Mouse (Mus musculus): ENCODE measurements around the gene Mfsd4a. TPM values are rescaled to one million over a fixed set of nuclear protein-coding genes. Genes with fewer than 3 reads are reported as not detected.

Mfsd4a gene
- polyA plus RNA-seq (2014; fragmentation: Nextera tagmentation; extraction: Ambion mirVana) = 10.7 and 12.6 TPM in 2 replicates

DNA sequence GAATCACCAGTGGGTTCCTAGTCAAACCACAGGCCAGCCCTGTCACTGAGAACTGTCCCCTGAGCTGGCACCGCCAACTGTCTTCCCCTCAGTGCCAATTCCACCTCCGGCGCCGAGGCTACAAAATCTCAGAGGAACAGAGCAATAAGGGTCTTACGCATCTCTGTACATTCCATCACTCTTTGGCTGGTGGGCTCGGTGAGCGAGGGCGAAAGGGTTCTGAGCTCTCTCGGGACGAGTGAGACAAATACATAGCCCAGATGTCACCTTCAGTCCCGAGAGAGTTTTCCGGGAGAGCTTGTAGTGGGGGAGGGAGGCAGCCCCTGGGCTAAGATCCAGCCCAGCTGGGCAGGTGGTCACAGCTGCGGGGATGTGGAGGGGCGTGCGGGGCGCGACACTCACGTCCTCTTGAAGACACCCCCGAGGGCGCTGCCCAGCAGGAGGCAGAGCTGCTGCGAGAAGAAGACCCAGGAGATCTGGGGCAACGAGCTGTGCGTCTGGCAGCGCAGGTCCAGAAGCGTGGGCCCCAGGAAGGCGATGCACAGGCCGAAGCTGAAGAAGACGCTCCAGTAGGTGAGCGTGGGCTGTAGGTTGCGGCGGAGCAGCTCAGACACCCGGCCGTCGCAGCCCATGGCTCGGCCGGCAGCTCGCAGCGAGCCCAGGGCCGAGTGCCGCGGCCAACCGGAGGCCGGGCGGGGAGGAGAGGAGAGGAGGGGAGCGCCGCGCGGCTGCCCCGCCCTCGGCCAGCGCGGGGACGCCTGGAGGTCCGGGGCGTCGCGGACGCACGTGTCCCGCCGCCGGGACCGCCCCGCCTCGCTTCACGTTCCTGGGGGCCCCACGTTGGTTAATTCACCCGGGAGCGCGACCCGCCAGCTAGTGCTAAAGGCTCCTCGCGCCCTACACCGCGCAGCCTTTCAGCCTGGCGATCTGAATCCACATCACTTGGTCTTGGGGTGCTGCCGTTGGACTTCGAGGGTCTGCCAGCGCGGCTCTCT lies at the start of gene Mfsd4a:
Gene Mfsd4a, minus strand, starts transcription at position 802 of the 995 bp plus-strand sequence.
- DNase-seq (ENCODE audit: low spot score) (peak; percentile 68), ATAC-seq (ENCODE audit: insufficient read depth, low FRiP score, low TSS enrichment) (peak; percentile 58; the same call in 1 of the 2 replicates)
- peaks cover 5% of the 10 kb centered on the region; the same call in 1 of the 2 replicates for H3K4me1 ChIP-seq (ENCODE audit: control insufficient read depth, insufficient read depth, low read length)
- peaks cover 27% of the 10 kb centered on the region for H3K27me3 ChIP-seq (ENCODE audit: control insufficient read depth, insufficient read depth, low read length)
- H3K27ac ChIP-seq (ENCODE audit: low read depth, low read length) = no peak within 1 kb of the TSS
- H3K9ac ChIP-seq (ENCODE audit: low read length) = peak within 1 kb of the TSS; percentile 51
- 2% methylated on average over 64 of the region's 80 CpGs for WGBS
- H3K4me3 ChIP-seq (ENCODE audit: low read depth, low read length) = peak within 1 kb of the TSS; percentile 41
- H3K36me3 ChIP-seq (ENCODE audit: control insufficient read depth, insufficient read depth, low read length) = no peaks in the 10 kb centered on the region
- peak within 1 kb of the TSS; percentile 95 for H3K4me2 ChIP-seq (ENCODE audit: low read depth)
- H3K9me3 ChIP-seq (ENCODE audit: control insufficient read depth, low read length) = no peaks in the 10 kb centered on the region

DNA sequence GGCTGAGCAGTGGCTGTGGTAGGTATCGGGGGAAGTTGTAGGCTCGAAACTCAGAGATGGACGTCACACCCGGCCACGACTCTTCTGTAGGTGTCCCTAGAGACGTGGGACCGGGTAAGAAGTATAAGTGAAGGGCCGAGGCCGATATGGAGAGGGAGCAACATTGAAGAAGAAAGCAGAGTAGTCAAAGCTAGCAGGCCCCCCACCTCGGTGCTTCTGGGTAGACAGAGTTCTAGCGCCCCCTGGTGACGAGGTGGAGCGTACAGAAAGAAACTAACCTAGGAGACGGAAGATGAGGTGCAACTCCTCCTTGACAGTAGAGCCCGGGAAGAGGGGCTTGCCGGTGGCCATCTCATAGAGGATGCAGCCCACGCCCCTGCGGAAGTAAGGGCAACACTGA lies 48.7 kb upstream of the Mfsd4a start:
- H3K9me3 ChIP-seq (ENCODE audit: control insufficient read depth, low read length) = no peaks in the 10 kb centered on the region
- no peak overlapping the region for H3K4me2 ChIP-seq (ENCODE audit: low read depth)
- ATAC-seq (ENCODE audit: insufficient read depth, low FRiP score, low TSS enrichment) = no peak
- 30% methylated on average over 18 of the region's 18 CpGs for WGBS
- DNase-seq (ENCODE audit: low spot score) = peak; percentile 73
- no peaks in the 10 kb centered on the region for H3K27me3 ChIP-seq (ENCODE audit: control insufficient read depth, insufficient read depth, low read length)
- no peak overlapping the region for H3K9ac ChIP-seq (ENCODE audit: low read length)
- no peaks in the 10 kb centered on the region for H3K4me1 ChIP-seq (ENCODE audit: control insufficient read depth, insufficient read depth, low read length)
- no peak overlapping the region for H3K4me3 ChIP-seq (ENCODE audit: low read depth, low read length)
- H3K27ac ChIP-seq (ENCODE audit: low read depth, low read length) = no peak overlapping the region
- no peaks in the 10 kb centered on the region for H3K36me3 ChIP-seq (ENCODE audit: control insufficient read depth, insufficient read depth, low read length)

DNA sequence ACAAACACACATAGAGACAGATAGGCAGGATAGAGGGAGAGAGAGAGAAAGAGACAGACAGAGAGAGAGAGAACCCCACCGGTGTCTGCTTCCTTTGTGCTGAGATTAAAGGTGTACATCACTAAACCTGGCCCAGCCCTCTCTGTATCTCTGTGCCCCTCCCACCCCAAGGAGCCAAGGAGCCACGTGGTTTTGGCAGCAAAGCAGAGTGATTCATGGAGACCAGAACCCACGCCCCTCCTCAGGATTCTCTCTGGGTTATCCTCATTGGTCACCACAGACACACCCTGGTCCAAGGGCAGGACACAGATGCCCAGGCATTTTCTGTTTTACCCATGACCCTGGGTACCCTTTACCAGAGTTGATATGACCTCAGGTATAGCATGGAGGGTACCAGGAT lies 45.2 kb upstream of the Mfsd4a start:
- no peaks in the 10 kb centered on the region for H3K36me3 ChIP-seq (ENCODE audit: control insufficient read depth, insufficient read depth, low read length)
- H3K9me3 ChIP-seq (ENCODE audit: control insufficient read depth, low read length) = no peaks in the 10 kb centered on the region
- H3K27ac ChIP-seq (ENCODE audit: low read depth, low read length) = no peak overlapping the region
- H3K4me2 ChIP-seq (ENCODE audit: low read depth) = no peak overlapping the region
- WGBS = 56% methylated on average over 3 of the region's 3 CpGs
- H3K27me3 ChIP-seq (ENCODE audit: control insufficient read depth, insufficient read depth, low read length) = no peaks in the 10 kb centered on the region
- no peak overlapping the region for H3K9ac ChIP-seq (ENCODE audit: low read length)
- ATAC-seq (ENCODE audit: insufficient read depth, low FRiP score, low TSS enrichment) = no peak
- H3K4me3 ChIP-seq (ENCODE audit: low read depth, low read length) = no peak overlapping the region
- H3K4me1 ChIP-seq (ENCODE audit: control insufficient read depth, insufficient read depth, low read length) = no peaks in the 10 kb centered on the region
- no peak for DNase-seq (ENCODE audit: low spot score)

DNA sequence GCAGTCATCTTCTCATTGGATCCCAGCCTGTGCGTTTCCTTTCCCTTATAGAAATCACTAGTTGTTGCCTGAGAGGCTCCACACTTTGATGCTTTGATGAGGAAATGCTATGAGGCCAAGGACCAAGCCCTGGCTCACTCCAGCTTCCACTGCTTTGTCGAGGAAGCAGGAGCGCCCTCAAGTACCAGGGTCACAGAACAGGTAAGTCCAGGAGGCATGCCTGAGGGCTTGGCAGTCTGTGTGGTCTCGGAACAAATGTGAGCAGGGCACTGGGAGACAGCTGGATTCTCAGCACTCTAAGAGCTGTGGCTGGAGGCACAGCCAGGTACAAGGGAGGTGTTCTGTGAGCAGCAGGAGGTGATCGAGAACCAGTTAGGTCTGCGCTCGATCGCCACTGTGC lies 44.6 kb upstream of the Mfsd4a start:
- no peaks in the 10 kb centered on the region for H3K27me3 ChIP-seq (ENCODE audit: control insufficient read depth, insufficient read depth, low read length)
- no peaks in the 10 kb centered on the region for H3K9me3 ChIP-seq (ENCODE audit: control insufficient read depth, low read length)
- ATAC-seq (ENCODE audit: insufficient read depth, low FRiP score, low TSS enrichment) (no peak), DNase-seq (ENCODE audit: low spot score) (no peak)
- no peak overlapping the region for H3K4me3 ChIP-seq (ENCODE audit: low read depth, low read length)
- no peaks in the 10 kb centered on the region for H3K4me1 ChIP-seq (ENCODE audit: control insufficient read depth, insufficient read depth, low read length)
- no peak overlapping the region for H3K27ac ChIP-seq (ENCODE audit: low read depth, low read length)
- H3K9ac ChIP-seq (ENCODE audit: low read length) = no peak overlapping the region
- H3K4me2 ChIP-seq (ENCODE audit: low read depth) = no peak overlapping the region
- 84% methylated on average over 8 of the region's 8 CpGs for WGBS
- no peaks in the 10 kb centered on the region for H3K36me3 ChIP-seq (ENCODE audit: control insufficient read depth, insufficient read depth, low read length)

DNA sequence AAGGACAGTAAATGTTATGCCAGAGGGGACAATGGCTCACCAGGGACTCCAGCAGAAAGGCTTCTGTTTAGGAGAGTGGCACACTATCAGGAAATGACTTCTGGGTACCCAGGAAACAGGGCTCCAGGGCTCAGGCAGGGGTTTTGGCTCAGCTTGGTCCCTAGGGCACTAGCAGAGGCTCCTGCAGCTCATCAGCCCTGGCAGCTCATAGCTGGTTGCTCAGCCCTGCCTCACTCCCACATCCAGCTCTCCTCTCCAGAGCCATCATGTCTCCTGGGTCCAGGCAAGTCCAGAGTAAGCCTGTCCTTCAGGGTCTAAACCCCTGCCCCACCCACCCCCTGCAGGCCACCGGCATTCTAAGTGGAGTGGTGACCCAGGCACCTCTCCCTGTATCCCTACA lies 43.5 kb upstream of the Mfsd4a start:
- Histone ChIP-seq H3K9ac (ENCODE audit: low read length) (no peak overlapping the region), H3K27me3 (ENCODE audit: control insufficient read depth, insufficient read depth, low read length) (no peaks in the 10 kb centered on the region), H3K9me3 (ENCODE audit: control insufficient read depth, low read length) (no peaks in the 10 kb centered on the region), H3K4me1 (ENCODE audit: control insufficient read depth, insufficient read depth, low read length) (no peaks in the 10 kb centered on the region), H3K36me3 (ENCODE audit: control insufficient read depth, insufficient read depth, low read length) (no peaks in the 10 kb centered on the region), H3K27ac (ENCODE audit: low read depth, low read length) (no peak overlapping the region), H3K4me3 (ENCODE audit: low read depth, low read length) (no peak overlapping the region), H3K4me2 (ENCODE audit: low read depth) (no peak overlapping the region)
- DNase-seq (ENCODE audit: low spot score) (no peak), ATAC-seq (ENCODE audit: insufficient read depth, low FRiP score, low TSS enrichment) (no peak)
- 44% methylated on average over 1 of the region's 1 CpGs for WGBS

DNA sequence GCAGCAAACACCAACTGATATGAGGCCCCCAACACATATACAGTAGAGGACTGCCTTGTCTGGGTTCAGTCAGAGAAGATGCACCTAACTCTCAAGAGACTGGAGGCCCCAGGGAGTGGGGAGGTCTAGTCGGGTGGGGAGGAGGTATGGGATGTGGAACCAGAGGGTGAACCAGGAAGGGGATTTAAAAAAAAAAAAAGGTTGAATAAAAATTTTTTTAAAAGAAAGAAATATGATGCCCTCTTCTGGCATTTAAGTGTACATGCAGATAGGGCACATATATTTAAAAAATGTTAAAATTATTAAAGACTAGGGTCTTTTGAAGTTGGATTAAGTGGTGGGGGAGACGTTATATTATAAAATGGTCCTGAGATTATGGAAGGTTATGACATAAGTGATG lies 41.5 kb upstream of the Mfsd4a start:
- Histone ChIP-seq H3K36me3 (ENCODE audit: control insufficient read depth, insufficient read depth, low read length) (no peaks in the 10 kb centered on the region), H3K4me2 (ENCODE audit: low read depth) (no peak overlapping the region), H3K9ac (ENCODE audit: low read length) (no peak overlapping the region), H3K9me3 (ENCODE audit: control insufficient read depth, low read length) (no peaks in the 10 kb centered on the region), H3K27ac (ENCODE audit: low read depth, low read length) (no peak overlapping the region), H3K4me1 (ENCODE audit: control insufficient read depth, insufficient read depth, low read length) (no peaks in the 10 kb centered on the region), H3K4me3 (ENCODE audit: low read depth, low read length) (no peak overlapping the region), H3K27me3 (ENCODE audit: control insufficient read depth, insufficient read depth, low read length) (no peaks in the 10 kb centered on the region)
- ATAC-seq (ENCODE audit: insufficient read depth, low FRiP score, low TSS enrichment) (no peak), DNase-seq (ENCODE audit: low spot score) (no peak)
- 70% methylated on average over 2 of the region's 2 CpGs for WGBS

DNA sequence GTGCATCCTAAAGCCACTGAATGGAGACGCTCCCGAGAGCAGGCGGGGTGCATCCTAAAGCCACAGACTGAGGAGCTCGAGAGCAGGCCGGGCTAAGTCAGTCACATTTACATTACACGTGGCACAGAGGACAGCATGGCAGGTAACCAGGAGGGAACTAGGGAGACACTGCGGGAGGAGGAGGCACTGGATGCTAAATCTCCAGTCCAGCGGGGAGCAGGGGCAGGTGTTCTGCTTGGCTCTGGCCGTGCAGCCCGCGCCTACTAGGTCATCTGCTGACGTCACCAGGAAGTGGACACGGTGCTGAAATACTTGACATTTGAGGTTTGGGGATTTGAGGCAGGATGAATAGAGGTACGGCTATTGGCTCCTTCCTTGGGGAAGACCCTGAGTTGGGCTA lies 36.5 kb upstream of the Mfsd4a start:
- no peak overlapping the region for H3K27ac ChIP-seq (ENCODE audit: low read depth, low read length)
- no peaks in the 10 kb centered on the region for H3K9me3 ChIP-seq (ENCODE audit: control insufficient read depth, low read length)
- no peak overlapping the region for H3K4me3 ChIP-seq (ENCODE audit: low read depth, low read length)
- 66% methylated on average over 14 of the region's 14 CpGs for WGBS
- H3K36me3 ChIP-seq (ENCODE audit: control insufficient read depth, insufficient read depth, low read length) = no peaks in the 10 kb centered on the region
- DNase-seq (ENCODE audit: low spot score) (no peak), ATAC-seq (ENCODE audit: insufficient read depth, low FRiP score, low TSS enrichment) (no peak)
- no peaks in the 10 kb centered on the region for H3K4me1 ChIP-seq (ENCODE audit: control insufficient read depth, insufficient read depth, low read length)
- H3K27me3 ChIP-seq (ENCODE audit: control insufficient read depth, insufficient read depth, low read length) = no peaks in the 10 kb centered on the region
- H3K4me2 ChIP-seq (ENCODE audit: low read depth) = no peak overlapping the region
- no peak overlapping the region for H3K9ac ChIP-seq (ENCODE audit: low read length)

DNA sequence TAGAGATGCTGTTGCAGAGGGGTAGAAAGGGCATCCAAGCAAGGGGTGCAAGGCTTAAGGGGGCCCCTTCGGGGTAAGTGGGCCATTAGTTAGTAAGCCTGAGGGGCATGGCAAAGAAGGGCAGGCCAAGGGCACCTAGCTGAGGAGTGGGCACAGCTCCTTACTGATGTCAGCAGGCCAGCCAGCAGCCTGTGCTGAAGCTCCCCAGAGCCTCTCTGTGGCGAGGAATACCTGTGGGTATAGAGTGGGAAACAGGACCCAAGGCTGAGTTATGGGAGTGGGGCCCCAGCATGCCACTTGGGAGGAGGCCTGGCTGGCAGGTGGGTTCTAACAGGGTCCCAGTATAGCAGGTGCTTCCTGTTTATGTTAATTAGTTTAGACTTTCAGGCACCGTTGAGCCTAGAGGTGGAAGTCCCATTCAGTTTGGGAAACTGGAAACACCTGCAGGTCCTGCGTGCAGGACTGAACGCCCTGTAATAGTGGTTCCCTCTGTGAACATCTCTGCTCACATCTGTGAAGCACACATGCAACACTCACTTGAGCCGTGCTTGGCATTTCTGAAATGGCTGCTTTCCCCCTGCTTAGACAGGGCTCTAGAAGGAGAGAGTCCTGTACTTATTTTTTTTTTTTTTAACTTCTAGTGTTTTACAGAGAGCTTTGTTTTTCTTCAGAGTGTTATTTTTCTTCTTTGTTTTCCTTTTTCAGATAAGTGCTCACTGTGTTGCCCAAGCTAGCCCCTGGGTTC lies 34.3 kb upstream of the Mfsd4a start:
- no peaks in the 10 kb centered on the region for H3K36me3 ChIP-seq (ENCODE audit: control insufficient read depth, insufficient read depth, low read length)
- H3K27ac ChIP-seq (ENCODE audit: low read depth, low read length) = no peak overlapping the region
- ATAC-seq (ENCODE audit: insufficient read depth, low FRiP score, low TSS enrichment) (no peak), DNase-seq (ENCODE audit: low spot score) (no peak)
- H3K9me3 ChIP-seq (ENCODE audit: control insufficient read depth, low read length) = no peaks in the 10 kb centered on the region
- H3K27me3 ChIP-seq (ENCODE audit: control insufficient read depth, insufficient read depth, low read length) = no peaks in the 10 kb centered on the region
- H3K9ac ChIP-seq (ENCODE audit: low read length) = no peak overlapping the region
- no peak overlapping the region for H3K4me2 ChIP-seq (ENCODE audit: low read depth)
- no peak overlapping the region for H3K4me3 ChIP-seq (ENCODE audit: low read depth, low read length)
- no peaks in the 10 kb centered on the region for H3K4me1 ChIP-seq (ENCODE audit: control insufficient read depth, insufficient read depth, low read length)
- WGBS = 78% methylated on average over 6 of the region's 6 CpGs
